Mouse (Mus musculus): ENCODE measurements around the gene Usp3.

Gene Usp3

DNA sequence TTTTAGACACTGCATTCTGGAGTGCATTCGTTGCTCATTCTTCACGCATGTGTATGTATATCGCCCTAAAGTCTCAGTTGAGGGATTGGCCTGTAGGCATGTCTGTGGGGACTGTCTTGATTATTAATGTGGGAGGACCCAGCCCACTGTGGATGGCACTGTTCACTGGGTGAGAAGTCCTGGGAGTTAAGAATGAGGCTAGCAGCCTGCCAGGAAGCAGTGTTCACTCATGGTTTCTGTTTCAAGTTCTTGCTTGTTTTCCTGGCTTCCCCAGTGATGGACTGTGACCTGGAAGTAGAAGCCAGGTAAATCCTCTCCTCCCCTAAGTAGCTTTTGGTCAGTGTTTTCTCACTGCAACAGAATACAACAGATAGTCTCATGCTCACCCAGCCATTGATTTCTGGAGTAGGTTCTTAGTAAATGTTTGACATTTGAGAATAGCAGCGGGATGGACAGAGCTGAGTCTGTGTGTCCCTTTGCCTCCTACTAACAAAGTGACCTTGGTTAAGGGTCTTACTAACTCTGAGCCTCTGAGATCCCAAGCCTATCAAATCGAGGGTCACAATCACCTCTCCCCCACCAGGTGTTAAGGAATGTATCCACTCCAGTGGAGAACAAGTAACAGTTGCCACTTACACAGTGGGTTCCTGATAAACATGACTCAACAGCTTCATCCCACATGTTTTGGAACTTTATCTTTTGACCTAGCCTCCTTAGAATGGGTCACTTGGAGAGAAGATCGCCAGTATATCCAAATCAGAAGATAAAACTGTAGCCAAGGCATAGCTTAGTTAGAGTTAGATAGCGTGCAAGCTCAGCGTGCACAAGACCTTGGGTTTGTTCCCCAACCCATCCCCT lies 11.6 kb upstream of the Usp3 start:
- in situ Hi-C loops (cut with MboI; ENCODE audit: low sequenced_read_pairs), result no loop called here

DNA sequence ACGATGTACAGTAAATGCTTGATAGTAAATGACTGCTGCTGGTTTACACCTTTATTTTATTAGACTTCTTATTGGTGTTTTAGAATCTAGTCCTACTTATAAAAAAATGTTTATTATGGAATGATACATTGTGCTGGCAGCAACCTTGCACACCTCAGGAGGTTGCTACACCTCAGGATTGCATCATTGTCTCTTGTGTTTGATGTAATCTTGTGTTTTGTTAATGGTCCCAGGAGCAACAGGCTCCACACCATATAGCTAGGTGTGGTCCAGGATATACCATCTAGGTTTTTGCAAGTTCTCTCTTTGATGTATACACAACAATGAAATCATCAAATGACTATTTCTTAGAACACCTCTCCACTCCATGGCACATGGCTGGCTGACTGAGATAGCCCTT lies 11.0 kb upstream of the Usp3 start:
- in situ Hi-C loops (cut with MboI; ENCODE audit: low sequenced_read_pairs), result no loop called here

- in situ Hi-C loops (cut with MboI; ENCODE audit: low sequenced_read_pairs), result no loop called here
Measured at GRCm38 (mm10) chr9:66601006-66601405, 8.1 kb upstream of the Usp3 start.

GRCm38 (mm10) chr9:66600551-66600950 lies 7.6 kb upstream of the Usp3 start:
- in situ Hi-C loops (cut with MboI; ENCODE audit: low sequenced_read_pairs), result no loop called here

DNA sequence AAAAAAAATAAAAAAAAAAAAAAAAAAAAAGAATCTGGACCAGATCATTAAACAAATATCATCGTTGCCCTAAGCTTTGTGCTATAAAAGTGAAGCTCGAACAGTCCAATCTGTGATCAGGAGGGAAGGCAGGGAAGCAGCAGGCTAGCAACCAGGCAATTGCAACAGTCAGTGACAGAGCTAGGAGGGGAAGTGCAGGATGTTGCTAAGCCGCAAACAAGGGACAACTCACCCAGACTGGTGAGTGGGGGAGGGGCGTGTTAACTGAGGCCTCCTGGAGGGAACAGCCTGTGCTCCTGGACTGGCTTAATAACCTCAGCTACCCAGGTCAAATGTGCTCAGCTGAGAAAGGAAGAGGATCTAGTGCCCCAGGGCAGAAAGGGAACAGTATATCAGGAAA lies 6.6 kb upstream of the Usp3 start:
- in situ Hi-C loops (cut with MboI; ENCODE audit: low sequenced_read_pairs), result no loop called here

DNA sequence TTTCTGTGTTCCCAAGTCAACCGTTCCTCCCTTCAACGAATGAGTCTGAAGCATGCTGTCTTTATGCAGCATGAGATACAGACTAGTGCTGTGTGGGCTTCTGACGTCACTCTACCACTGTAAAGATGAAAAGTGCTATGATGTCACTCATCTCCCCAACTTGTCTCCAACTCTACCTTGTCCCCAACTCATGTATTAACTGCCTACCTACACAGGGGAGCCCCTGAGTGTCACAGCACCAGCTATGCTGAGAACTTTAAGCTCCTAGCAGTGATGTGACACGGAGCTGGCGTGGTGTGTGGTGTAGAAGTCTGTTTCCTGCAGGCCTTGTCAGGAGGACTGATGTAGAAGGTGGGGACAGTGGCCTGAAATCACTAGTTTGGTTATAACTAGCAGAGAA lies 5.7 kb upstream of the Usp3 start:
- in situ Hi-C loops (cut with MboI; ENCODE audit: low sequenced_read_pairs), result no loop called here

GRCm38 (mm10) chr9:66597480-66598215 lies 4.7 kb upstream of the Usp3 start:
- in situ Hi-C loops (cut with MboI; ENCODE audit: low sequenced_read_pairs), result no loop called here

GRCm38 (mm10) chr9:66597076-66597475 lies 4.1 kb upstream of the Usp3 start:
- in situ Hi-C loops (cut with MboI; ENCODE audit: low sequenced_read_pairs), result no loop called here

- in situ Hi-C loops (cut with MboI; ENCODE audit: low sequenced_read_pairs), result no loop called here
Measured at GRCm38 (mm10) chr9:66595722-66596675, 3.1 kb upstream of the Usp3 start.

DNA sequence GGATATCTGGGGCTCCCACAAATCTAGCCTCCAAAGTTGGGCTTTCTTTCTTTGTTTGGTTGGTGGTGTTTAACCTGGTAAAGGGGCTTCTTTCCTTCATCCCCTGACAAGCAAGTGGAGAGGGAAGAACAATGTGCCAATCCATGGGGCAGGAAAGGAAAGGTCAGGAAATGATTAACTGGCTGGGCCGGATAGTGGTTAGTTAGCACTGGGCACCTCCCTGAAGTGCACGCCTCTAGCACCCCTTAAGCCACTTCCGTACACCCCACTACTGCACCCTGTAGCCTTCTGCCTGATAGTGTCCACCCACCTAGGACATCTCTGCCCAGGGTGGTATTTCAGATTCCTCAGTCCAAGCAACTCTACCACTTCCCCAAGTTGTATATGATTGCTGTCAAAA lies 1.1 kb upstream of the Usp3 start:
- in situ Hi-C loops (cut with MboI; ENCODE audit: low sequenced_read_pairs), result no loop called here

DNA sequence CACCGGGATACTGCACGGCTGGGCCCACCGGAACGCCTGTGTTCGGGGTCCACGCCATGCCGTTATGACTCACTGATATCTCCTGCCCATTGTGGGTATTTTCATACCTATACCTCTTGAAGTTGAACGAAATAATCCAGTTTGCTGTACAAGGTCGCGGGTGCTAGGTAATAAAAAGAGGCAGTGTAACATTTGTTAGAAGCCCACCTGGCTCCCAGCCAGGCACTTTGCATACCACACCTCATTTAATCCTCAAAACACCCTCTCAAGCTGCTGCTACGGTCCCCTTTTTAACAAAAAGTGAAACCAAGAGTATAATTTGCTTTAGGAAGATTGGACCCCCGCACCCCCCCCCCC lies 649 bp upstream of the Usp3 start:
- in situ Hi-C loops (cut with MboI; ENCODE audit: low sequenced_read_pairs), result no loop called here

DNA sequence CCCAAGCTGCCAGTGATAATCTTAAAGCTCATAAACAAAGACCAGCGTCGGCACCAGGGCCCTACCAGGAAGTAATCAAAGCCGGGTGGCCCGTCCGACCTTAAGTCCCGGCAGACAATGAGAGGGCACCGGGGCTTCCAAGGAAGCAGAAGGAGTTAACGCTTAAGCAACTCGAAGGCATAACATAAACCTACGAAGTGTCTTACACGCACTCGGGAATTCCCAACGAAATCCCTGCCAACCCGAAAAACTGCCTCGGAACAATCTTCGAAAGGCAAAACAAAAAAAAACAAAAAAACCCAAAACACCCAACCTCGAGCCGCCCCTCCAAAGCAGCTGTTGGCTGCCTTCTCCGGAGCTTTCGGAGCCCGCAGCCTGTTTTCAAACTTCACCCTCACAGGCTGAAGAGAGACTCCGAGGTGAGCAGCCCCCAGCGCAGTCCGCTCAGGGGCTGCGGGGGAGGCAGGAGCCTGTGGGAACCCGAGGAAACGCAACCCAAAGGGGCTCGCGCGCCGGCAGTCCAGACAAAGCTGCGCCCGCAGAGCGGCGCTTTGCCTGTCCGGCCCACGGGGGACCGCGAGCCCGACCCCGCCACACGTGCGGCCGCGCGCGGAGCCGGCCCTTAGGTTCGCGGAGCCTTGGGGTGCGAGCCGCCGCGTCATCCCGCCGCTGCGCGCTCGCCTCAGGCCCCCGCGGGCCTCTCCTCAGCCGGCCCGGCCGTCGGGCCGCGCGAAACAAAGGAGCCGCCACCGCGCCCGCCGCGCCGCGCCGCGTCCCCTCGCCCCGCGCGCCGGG lies 894 bp downstream of the Usp3 start:
- in situ Hi-C loops (cut with MboI; ENCODE audit: low sequenced_read_pairs), result no loop called here

GRCm38 (mm10) chr9:66590051-66590450 lies 2.9 kb downstream of the Usp3 start:
- in situ Hi-C loops (cut with MboI; ENCODE audit: low sequenced_read_pairs), result no loop called here

- in situ Hi-C loops (cut with MboI; ENCODE audit: low sequenced_read_pairs), result no loop called here
Measured at GRCm38 (mm10) chr9:66587016-66587415, 5.9 kb downstream of the Usp3 start.

GRCm38 (mm10) chr9:66586533-66586932 lies 6.4 kb downstream of the Usp3 start:
- in situ Hi-C loops (cut with MboI; ENCODE audit: low sequenced_read_pairs), result no loop called here

DNA sequence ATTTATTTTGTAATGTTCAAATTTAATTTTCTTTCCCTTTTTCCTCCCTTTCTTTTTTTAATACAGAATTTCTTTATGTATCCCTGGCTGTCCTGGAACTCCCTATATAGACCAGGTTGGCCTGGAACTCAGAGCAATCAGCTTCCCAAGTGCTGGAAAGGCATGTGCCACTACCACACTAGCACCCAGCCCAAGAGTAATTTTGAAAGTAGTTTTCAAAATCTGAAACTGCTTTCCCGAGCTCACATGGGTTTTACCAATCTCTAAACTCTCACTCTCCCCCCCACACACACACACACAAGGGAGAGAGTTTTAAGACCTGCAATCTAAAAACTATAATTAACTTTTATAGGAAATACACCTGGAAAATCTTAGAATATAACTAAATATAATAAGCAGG lies 7.8 kb downstream of the Usp3 start:
- in situ Hi-C loops (cut with MboI; ENCODE audit: low sequenced_read_pairs), result no loop called here

DNA sequence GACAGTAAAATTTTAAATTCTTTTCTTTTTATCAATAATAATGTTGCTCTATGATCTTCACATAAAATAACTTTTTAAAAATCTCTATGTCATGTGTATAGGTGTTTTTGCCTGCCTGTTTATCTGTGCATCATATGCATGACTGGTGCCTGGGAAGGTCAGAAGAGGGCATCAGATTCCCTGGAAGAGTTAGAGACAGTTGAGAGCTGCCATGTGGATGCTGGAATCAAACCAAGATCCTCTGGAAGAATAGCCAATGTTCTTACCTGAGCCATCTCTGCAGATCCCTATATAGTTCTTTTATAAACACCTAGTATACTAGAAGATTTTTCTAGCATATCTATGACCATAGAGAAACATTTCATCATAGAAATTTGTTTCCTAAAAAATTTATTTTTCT lies 8.8 kb downstream of the Usp3 start:
- in situ Hi-C loops (cut with MboI; ENCODE audit: low sequenced_read_pairs), result no loop called here

- in situ Hi-C loops (cut with MboI; ENCODE audit: low sequenced_read_pairs), result no loop called here
Measured at GRCm38 (mm10) chr9:66583244-66583643, 9.7 kb downstream of the Usp3 start.

GRCm38 (mm10) chr9:66581694-66582093 lies 11.2 kb downstream of the Usp3 start:
- in situ Hi-C loops (cut with MboI; ENCODE audit: low sequenced_read_pairs), result no loop called here

DNA sequence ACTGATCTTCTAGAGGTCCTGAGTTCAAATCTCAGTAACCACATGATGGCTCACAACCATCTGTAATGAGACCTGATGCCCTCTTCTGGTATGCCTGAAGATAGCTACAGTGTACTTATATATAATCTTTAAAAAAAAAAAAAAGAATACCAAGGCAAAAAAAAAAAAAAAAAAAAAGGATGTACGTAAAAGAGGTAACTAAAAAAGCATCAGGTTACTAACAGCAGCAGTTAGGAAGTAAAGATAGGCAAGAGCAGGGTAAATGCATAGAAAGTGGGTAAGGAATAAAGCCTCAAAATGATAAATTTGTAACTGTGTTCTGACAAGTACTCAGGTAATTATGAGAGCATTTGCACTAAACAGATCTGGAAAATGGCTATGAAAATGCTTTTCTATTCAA lies 12.2 kb downstream of the Usp3 start:
- in situ Hi-C loops (cut with MboI; ENCODE audit: low sequenced_read_pairs), result no loop called here

- in situ Hi-C loops (cut with MboI; ENCODE audit: low sequenced_read_pairs), result no loop called here
Measured at GRCm38 (mm10) chr9:66575878-66576238, 17.1 kb downstream of the Usp3 start.

All from CH12F3 (cell line).